Mouse (Mus musculus): ENCODE data around the gene Odf3b.
A peak's percentile ranks its signal among the peaks of the same experiment; 100 is the strongest.

Odf3b gene

GRCm38 (mm10) chr15:89376040-89376439, 3.0 kb downstream of the Odf3b start:
- DNase-seq (ENCODE audit: low read depth, low spot score) = no peak

GRCm38 (mm10) chr15:89374801-89375534, 4.1 kb downstream of the Odf3b start:
- DNase-seq (ENCODE audit: low read depth, low spot score) = no peak

- no peak for DNase-seq (ENCODE audit: low read depth, low spot score)
These were observed 4.7 kb downstream of the Odf3b start for GRCm38 (mm10) chr15:89374340-89374739.

- DNase-seq (ENCODE audit: low read depth, low spot score) = peak; percentile 94
These were observed 5.3 kb downstream of the Odf3b start, which contains the start of gene Sco2 for GRCm38 (mm10) chr15:89373762-89374248. Sco2 (minus strand) TSS chr15:89373846.

GRCm38 (mm10) chr15:89373027-89373761, 5.9 kb downstream of the Odf3b start:
- DNase-seq (ENCODE audit: low read depth, low spot score) = peak; percentile 83

GRCm38 (mm10) chr15:89372536-89372935, 6.5 kb downstream of the Odf3b start:
- no peak for DNase-seq (ENCODE audit: low read depth, low spot score)

GRCm38 (mm10) chr15:89372068-89372467, 7.0 kb downstream of the Odf3b start:
- DNase-seq (ENCODE audit: low read depth, low spot score) = no peak

GRCm38 (mm10) chr15:89365141-89365551, 13.9 kb downstream of the Odf3b start:
- DNase-seq (ENCODE audit: low read depth, low spot score) = no peak

- DNase-seq (ENCODE audit: low read depth, low spot score) = no peak
These were observed 16.0 kb downstream of the Odf3b start for GRCm38 (mm10) chr15:89363051-89363450.

- DNase-seq (ENCODE audit: low read depth, low spot score) = no peak
These were observed 20.3 kb downstream of the Odf3b start for GRCm38 (mm10) chr15:89358784-89359183.

- peak; percentile 94 for DNase-seq (ENCODE audit: low read depth, low spot score)
These were observed 22.7 kb downstream of the Odf3b start for GRCm38 (mm10) chr15:89356372-89356771.

- peak; percentile 97 for DNase-seq (ENCODE audit: low read depth, low spot score)
These were observed 23.6 kb downstream of the Odf3b start, which contains the start of the genes Lmf2 and Ncaph2 for GRCm38 (mm10) chr15:89355241-89356187. Lmf2 (minus strand) TSS chr15:89355659. Ncaph2 (plus strand) TSS chr15:89355719.

GRCm38 (mm10) chr15:89354455-89354854, 24.6 kb downstream of the Odf3b start:
- DNase-seq (ENCODE audit: low read depth, low spot score) = no peak

- no peak for DNase-seq (ENCODE audit: low read depth, low spot score)
These were observed 25.2 kb downstream of the Odf3b start for GRCm38 (mm10) chr15:89353837-89354236.

GRCm38 (mm10) chr15:89352795-89353194, 26.3 kb downstream of the Odf3b start:
- no peak for DNase-seq (ENCODE audit: low read depth, low spot score)

GRCm38 (mm10) chr15:89352054-89352453, 27.0 kb downstream of the Odf3b start:
- DNase-seq (ENCODE audit: low read depth, low spot score) = no peak

GRCm38 (mm10) chr15:89351302-89351701, 27.8 kb downstream of the Odf3b start:
- no peak for DNase-seq (ENCODE audit: low read depth, low spot score)

GRCm38 (mm10) chr15:89350447-89350846, 28.6 kb downstream of the Odf3b start:
- DNase-seq (ENCODE audit: low read depth, low spot score) = no peak

- no peak for DNase-seq (ENCODE audit: low read depth, low spot score)
These were observed 35.8 kb downstream of the Odf3b start for GRCm38 (mm10) chr15:89343325-89343724.

- no peak for DNase-seq (ENCODE audit: low read depth, low spot score)
These were observed 37.4 kb downstream of the Odf3b start for GRCm38 (mm10) chr15:89341678-89342077.

- no peak for DNase-seq (ENCODE audit: low read depth, low spot score)
These were observed 38.9 kb downstream of the Odf3b start for GRCm38 (mm10) chr15:89340136-89340535.

Data from mesoderm, embryonic 11.5 days (tissue).